Mouse (Mus musculus) midbrain, embryonic 14.5 days (tissue): ENCODE measurements around the gene Ube2f. TPM values are rescaled to one million over a fixed set of nuclear protein-coding genes. Genes with fewer than 3 reads are reported as not detected.

ENCODE experiments used
- ATAC-seq: fragments of 200-750 bp; cut with Nextera tagmentation; 2 replicates; pipeline ENCODE4 v1.8.0; 2017; ENCODE audit warnings: moderate number of reproducible peaks, moderate library complexity; ENCODE audit not compliant: low FRiP score, low TSS enrichment
- DNase-seq: peaks from one replicate; pipeline ENCODE4 v3.0.0-alpha.2; 2015
- H3K27ac ChIP-seq: fragments of 300-500 bp; sonication (generic); replicated peaks from 2 replicates; pipeline ENCODE4 v1.5.1; 2014; ENCODE audit warnings: mild to moderate bottlenecking, low read depth, low read length, moderate library complexity
- H3K27me3 ChIP-seq: fragments of 300-500 bp; sonication (generic); 2 replicates; pipeline ENCODE4 v1.6.1; 2014; ENCODE audit warnings: low read length, control low read depth, mixed read lengths; ENCODE audit not compliant: control insufficient read depth, insufficient read depth
- H3K36me3 ChIP-seq: fragments of 300-500 bp; sonication (generic); 2 replicates; pipeline ENCODE4 v1.6.1; 2014; ENCODE audit warnings: low read length, control low read depth; ENCODE audit not compliant: control insufficient read depth, insufficient read depth
- H3K4me1 ChIP-seq: fragments of 300-500 bp; sonication (generic); 2 replicates; pipeline ENCODE4 v1.6.1; 2014; ENCODE audit warnings: mild to moderate bottlenecking, antibody characterized with exemption, low read length, control low read depth; ENCODE audit not compliant: control insufficient read depth, insufficient read depth
- H3K4me2 ChIP-seq: fragments of 300-500 bp; sonication (generic); 2 replicates; pipeline ENCODE4 v1.6.1; 2014; ENCODE audit warnings: mild to moderate bottlenecking, low read length, moderate library complexity
- H3K4me3 ChIP-seq: fragments of 300-500 bp; sonication (generic); replicated peaks from 2 replicates; pipeline ENCODE4 v1.5.1; 2014; ENCODE audit warnings: low read depth, low read length
- H3K9ac ChIP-seq: fragments of 300-500 bp; sonication (generic); replicated peaks from 2 replicates; pipeline ENCODE4 v1.6.1; 2014; ENCODE audit warnings: mild to moderate bottlenecking, low read length, moderate library complexity
- H3K9me3 ChIP-seq: fragments of 300-500 bp; sonication (generic); 2 replicates; pipeline ENCODE4 v1.6.1; 2016; ENCODE audit warnings: low read length, control low read depth, mixed read lengths; ENCODE audit not compliant: control insufficient read depth
- WGBS: fragments of 180-500 bp; shearing (Covaris S2); extraction: QIAGEN DNeasy Blood & Tissue Kit; methylation state at CpG from one replicate; pipeline ENCODE4 v1.1.7; 2014; 5-methylcytosine and 5-hydroxymethylcytosine counted together
- polyA plus RNA-seq: library from polyadenylated mRNA; unstranded; fragments of >200 nt; fragmentation: Nextera tagmentation; extraction: Ambion mirVana; gene quantifications from 2 replicates; pipeline ENCODE4 v1.2.1, GENCODE M21; 2014

Gene Ube2f
- polyA plus RNA-seq, 1 experiment from 2014 or later = 75.2 TPM

DNA sequence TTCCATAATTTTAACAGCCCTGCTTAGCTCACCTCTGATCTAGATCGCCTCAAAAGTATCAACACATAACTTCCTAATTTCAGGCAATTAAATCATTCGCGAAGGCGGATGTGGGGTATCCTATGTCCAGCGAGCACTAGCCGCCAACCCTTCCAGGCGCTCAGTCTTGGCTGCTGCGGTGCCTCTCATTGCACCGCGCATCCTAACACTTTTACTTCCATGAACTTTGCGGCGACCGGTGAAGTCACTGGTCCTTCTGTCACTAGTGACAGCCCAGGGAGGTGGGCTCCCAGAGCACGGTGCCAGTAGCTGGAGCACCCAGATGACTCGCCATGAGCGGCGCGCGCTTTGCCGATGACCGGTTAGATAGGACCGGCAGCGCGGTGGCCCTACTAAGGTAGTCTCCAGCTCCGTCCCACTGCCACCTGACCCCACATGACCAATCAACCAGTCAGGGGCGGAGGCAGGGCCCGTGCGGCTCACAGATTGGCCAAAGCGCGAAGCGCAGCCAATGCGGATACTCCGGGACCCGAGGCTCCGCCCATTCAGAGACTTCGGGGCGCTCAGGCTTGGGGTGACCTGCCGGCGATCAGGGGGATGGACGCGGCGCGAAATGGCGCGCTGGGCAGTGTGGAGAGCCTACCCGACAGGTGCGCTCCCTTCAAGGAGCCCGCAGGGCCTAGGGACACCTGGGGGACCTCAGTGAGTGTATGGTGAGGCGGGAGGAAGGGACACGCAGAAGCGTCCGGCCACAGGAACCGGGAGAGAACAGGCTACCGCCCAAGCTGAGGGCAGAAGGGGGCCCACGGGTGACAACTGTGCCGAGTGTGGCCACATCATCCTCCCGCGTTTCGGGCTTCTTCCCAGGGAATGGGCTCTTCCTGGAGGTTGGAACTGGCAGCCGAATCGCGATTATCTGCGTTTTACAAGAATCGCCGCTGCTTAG, 48.0 kb downstream of the Ube2f start, which contains the start of gene Scly:
TSS of gene Scly (plus strand) at position 540 of the 946 bp plus-strand sequence.
- DNase-seq (peak; percentile 96), ATAC-seq (peak; percentile 99)
- H3K27ac ChIP-seq = peak within 1 kb of the TSS; percentile 45; the same call in 1 of the 2 replicates
- no peaks in the 10 kb centered on the region for H3K27me3 ChIP-seq
- no peaks in the 10 kb centered on the region for H3K9me3 ChIP-seq
- H3K4me1 ChIP-seq = 0 out of 2 replicates have a peak, but pooled peaks cover 4% of the 10 kb centered on the region
- peak within 1 kb of the TSS; percentile 79 for H3K4me2 ChIP-seq
- WGBS = under 1% methylated on average over 65 of the region's 65 CpGs
- H3K9ac ChIP-seq = peak within 1 kb of the TSS; percentile 72
- peak within 1 kb of the TSS; percentile 80 for H3K4me3 ChIP-seq
- 0 out of 2 replicates have a peak, but pooled peaks cover 3% of the 10 kb centered on the region for H3K36me3 ChIP-seq

DNA sequence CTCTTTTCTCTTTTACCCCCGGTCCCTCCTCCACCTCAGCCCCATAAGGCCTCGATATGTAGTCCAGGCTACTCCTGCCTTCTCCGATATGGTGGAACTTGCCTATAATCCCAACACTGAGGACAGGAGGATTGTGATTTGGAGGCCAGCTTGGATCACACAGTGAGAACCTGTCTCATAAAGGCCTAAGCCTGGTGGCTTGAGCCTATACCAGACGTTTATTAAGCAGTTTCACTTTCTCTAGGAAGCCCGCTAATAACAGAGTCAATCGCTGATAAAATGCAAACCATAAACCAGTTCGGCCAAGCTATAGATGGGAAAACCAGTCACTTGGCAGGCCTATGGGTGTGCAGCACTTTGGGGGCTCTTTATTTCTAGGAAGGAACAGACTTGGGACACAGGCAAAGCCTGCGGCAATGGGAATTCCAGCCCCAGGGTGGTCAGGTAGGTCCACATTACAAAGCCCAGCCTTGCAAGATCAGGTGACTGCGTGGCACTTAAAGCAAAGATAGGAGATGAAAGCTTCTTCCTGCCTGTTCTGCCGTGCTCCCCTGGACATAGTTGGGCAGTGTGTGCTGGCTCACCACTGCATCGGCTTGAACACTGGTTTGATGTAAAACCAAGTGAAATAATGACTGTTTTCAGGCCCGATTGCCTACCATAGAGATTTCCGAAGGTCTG, 49.1 kb downstream of the Ube2f start:
- Histone ChIP-seq H3K36me3 (0 out of 2 replicates have a peak, but pooled peaks cover 6% of the 10 kb centered on the region), H3K27me3 (no peaks in the 10 kb centered on the region), H3K4me3 (peak overlapping the region; percentile 80), H3K4me2 (peak overlapping the region; percentile 79), H3K4me1 (0 out of 2 replicates have a peak, but pooled peaks cover 4% of the 10 kb centered on the region), H3K27ac (no peak overlapping the region), H3K9me3 (no peaks in the 10 kb centered on the region), H3K9ac (peak overlapping the region; percentile 72; the same call in 1 of the 2 replicates)
- no peak for ATAC-seq
- DNase-seq = peak; percentile 4
- WGBS = 86% methylated on average over 13 of the region's 13 CpGs

DNA sequence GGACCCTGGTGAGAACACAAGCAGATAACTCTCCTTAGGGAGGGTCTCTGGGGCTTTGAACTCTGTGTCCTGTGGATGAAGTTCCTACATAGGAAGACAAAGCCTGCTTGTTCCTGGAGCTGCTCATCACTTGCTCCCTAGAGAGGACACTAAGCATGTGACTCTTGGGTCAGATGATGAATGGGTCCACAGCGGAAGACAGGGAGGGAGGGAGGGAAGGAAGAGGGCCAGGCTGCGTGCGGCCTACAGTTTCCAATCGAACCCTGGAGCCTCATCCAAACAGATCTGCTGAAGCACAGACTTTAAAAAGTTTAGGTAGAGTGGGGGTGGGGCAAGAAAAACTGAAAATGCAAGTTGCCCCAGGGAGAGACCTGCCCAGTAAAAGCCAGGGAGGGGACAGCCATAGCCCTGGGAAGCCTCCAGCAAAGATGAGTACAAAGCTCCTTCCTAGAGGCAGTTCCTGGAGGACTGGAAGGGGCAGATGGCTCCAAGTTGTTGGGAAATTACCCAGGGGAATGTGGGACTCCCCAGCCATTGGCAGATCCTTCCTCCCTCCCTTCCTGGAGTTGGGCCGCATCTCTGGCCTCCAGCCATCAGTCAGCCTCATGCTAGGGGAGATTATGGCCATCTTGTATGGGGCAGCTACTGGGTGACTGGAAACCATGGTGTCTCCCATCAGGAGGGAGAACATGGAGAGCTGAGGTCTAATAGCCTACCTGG, 49.8 kb downstream of the Ube2f start:
- Histone ChIP-seq H3K27ac (no peak overlapping the region), H3K4me1 (0 out of 2 replicates have a peak, but pooled peaks cover 4% of the 10 kb centered on the region), H3K4me2 (no peak overlapping the region), H3K27me3 (no peaks in the 10 kb centered on the region), H3K4me3 (no peak overlapping the region), H3K9me3 (no peaks in the 10 kb centered on the region), H3K9ac (no peak overlapping the region), H3K36me3 (0 out of 2 replicates have a peak, but pooled peaks cover 6% of the 10 kb centered on the region)
- no peak for ATAC-seq
- WGBS = 96% methylated on average over 5 of the region's 5 CpGs
- no peak for DNase-seq

DNA sequence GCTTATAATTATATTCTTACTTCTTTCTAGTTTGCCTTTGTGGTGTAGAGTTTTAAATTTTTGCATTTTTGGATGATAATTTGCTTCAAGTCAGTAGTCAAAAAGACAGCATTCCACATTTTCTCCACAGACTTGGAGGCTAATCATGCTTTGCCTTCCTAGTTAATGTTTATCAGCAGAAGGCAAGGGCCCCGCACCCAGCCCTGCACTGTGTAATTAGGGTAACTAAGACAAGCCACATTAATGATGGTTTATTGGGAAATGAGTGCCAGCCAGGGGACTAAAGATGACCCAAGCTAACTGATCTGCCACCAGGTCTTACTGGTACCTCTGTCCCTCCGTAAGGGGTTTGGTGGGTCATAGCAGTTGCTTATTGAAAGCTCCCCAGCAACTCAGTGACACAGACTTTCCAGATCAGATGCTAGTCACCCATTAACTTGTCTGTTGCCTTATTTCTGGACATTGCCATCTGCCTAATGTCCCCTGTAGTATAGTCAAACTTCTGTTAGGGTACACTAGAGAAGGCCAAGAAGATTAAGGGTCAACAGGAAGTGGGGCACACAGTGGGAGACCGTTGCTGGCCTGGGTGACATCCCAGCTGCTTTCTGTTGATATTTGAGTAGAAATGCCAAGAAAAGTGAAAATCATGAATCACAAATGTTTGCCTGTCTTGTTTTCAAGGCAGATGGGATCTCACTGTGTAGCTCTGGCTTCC, 51.3 kb downstream of the Ube2f start:
- Histone ChIP-seq H3K27me3 (no peaks in the 10 kb centered on the region), H3K9ac (no peak overlapping the region), H3K4me3 (no peak overlapping the region), H3K27ac (no peak overlapping the region), H3K9me3 (no peaks in the 10 kb centered on the region), H3K4me1 (0 out of 2 replicates have a peak, but pooled peaks cover 4% of the 10 kb centered on the region), H3K4me2 (no peak overlapping the region), H3K36me3 (peaks cover 16% of the 10 kb centered on the region; the same call in 1 of the 2 replicates)
- 95% methylated on average over 3 of the region's 3 CpGs for WGBS
- ATAC-seq (no peak), DNase-seq (no peak)

DNA sequence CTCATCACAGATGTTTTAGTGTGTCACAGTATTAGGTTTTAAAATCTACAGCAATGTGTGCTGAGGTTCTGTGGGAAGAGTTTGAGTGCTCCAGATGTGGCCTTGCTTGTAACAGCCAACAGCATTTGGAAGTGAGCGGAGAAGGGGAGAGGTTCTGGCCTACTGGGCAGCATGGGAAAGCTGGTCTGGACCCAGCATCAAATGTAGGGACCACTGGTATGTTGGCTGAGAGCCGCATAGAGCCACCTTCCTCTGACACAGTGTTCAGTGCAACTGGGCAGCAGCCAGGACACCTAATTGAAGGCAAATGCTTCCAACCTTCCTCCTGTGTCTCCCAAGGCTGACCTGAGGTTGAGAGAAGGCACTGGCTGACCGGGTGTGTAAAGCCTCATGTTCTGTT, 51.9 kb downstream of the Ube2f start:
- WGBS = 92% methylated on average over 3 of the region's 3 CpGs
- H3K36me3 ChIP-seq = peaks cover 19% of the 10 kb centered on the region; the same call in 1 of the 2 replicates
- ATAC-seq = no peak

DNA sequence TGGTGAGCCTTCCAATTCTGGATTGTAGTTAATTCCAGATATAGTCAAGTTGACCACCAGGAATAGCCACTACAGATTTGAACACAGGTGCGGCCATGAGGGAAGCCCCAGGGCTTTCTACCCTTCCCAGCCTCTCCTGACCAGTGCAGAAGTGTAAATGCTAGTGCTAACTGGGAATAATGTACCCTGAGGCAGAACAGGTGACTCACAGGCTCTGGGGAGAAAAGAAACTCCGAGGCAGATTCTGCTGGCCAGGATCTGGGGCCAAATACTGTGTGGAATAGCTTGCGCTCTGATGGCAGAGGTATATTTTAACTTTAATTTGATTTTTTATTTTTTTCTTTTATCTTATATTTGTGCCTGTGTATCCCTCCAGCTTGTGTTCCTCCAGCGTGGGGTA, 54.5 kb downstream of the Ube2f start:
- Histone ChIP-seq H3K36me3 (peaks cover 39% of the 10 kb centered on the region), H3K4me1 (no peaks in the 10 kb centered on the region), H3K4me2 (no peak overlapping the region), H3K9me3 (no peaks in the 10 kb centered on the region), H3K9ac (no peak overlapping the region), H3K4me3 (no peak overlapping the region), H3K27ac (no peak overlapping the region), H3K27me3 (no peaks in the 10 kb centered on the region)
- 90% methylated on average over 4 of the region's 4 CpGs for WGBS
- ATAC-seq (no peak), DNase-seq (no peak)

More for the DNA sequence above, 51.9 kb downstream of the Ube2f start:
- Histone ChIP-seq H3K9ac (no peak overlapping the region), H3K4me2 (no peak overlapping the region), H3K27me3 (no peaks in the 10 kb centered on the region), H3K9me3 (no peaks in the 10 kb centered on the region), H3K4me3 (no peak overlapping the region), H3K4me1 (0 out of 2 replicates have a peak, but pooled peaks cover 4% of the 10 kb centered on the region), H3K27ac (no peak overlapping the region)
- DNase-seq = no peak

GRCm38 (mm10) chr1:91309366-91310085, 59.4 kb downstream of the Ube2f start:
- Histone ChIP-seq H3K4me1 (no peaks in the 10 kb centered on the region), H3K27ac (no peak overlapping the region), H3K4me3 (no peak overlapping the region), H3K9me3 (no peaks in the 10 kb centered on the region), H3K9ac (no peak overlapping the region), H3K27me3 (no peaks in the 10 kb centered on the region), H3K4me2 (no peak overlapping the region), H3K36me3 (peaks cover 50% of the 10 kb centered on the region)
- no peak for DNase-seq
- ATAC-seq = no peak
- WGBS = 96% methylated on average over 13 of the region's 13 CpGs
